Mouse (Mus musculus) common myeloid progenitor, adult 5-6 weeks (primary cell): ENCODE results near the gene Lrrc28. TPM values are rescaled to one million over a fixed set of nuclear protein-coding genes. Genes with fewer than 3 reads are reported as not detected.
A peak's percentile ranks its signal among the peaks of the same experiment; 100 is the strongest.

Experiments
- ATAC-seq: replicated peaks from 2 replicates; pipeline ENCODE4 v1.8.0; 2016; ENCODE audit warnings: low read depth, mild to moderate bottlenecking, moderate TSS enrichment, inconsistent platforms; ENCODE audit not compliant: poor library complexity, severe bottlenecking
- total RNA-seq: library from RNA; stranded (forward); fragments of 200-1000, 187-1606 nt; gene quantifications from 2 replicates; pipeline ENCODE4 v1.2.3, GENCODE M21; 2017

The Lrrc28 gene
- total RNA-seq, 1 experiment from 2014 or later, result 24.9 TPM

DNA sequence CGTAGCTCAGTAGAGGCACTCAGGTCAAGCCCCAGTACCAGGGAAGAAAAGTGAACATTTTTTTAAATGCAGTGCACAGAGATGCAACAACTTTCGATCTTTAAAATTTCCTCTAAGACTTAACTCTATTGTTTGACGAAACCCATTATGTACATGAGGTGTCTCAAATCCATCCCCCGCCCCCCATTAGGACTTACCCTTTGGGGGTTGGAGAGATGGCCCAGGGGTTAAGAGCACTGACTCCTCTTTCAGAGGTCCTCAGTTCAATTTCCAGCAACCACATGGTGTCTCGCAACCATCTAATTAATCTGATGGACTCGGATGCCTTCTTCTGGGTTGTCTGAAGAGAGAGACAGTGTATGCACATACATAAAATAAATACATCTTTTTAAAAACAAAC, 1.1 kb upstream of the Lrrc28 start:
- no peak for ATAC-seq

DNA sequence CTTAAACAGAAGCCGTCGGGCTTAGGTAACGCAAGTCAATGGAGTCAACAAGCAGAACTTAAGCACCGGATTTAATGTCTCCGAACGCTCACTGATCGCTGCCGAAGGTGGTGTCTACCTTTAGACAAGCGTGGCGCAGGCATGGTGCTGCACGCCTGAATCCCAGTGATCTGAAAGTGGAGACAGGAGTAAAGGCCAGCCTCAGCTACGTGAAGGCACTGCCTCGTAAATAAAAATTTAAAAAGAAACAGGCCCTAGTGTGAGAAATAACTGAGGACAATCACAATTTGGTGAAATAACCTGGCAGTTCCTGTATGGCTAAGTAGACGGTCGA, 580 bp upstream of the Lrrc28 start:
- ATAC-seq, result peak; percentile 27

DNA sequence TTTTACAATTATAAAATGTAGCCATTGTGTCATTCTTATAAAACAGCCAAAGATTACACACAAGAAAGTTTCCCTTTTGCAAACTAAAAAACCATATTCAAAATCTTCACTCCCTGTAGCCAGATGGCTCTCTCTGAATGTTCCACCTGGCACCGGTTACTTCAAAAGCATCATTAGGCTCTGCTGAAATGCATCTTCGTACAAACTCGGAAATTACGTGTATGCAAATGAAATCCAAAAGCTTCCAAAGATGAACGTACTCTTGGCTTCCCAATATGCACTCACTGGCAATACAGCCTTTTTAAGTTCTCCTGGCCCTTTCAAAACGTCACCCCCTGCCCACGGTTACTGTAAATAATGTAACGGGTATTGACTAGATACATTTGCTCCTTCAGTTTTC, 777 bp downstream of the Lrrc28 start:
- no peak for ATAC-seq

DNA sequence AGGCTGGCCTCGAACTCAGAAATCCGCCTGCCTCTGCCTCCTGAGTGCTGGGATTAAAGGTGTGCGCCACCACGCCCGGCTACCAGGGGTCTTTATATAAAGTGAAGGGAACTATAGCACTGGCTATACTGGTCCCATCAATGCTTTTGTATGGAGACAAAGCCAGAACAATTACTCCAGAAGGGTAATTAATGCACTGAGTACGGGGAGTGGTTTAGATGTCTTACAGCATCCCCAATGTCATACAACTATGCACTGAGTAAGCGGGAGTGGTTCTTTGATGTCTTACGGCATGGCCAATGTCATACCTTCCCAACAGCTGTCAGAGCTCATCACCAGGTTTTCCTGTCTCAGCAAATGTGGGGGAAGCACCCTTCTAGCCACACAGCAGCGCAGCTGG, 2.1 kb downstream of the Lrrc28 start:
- ATAC-seq, result no peak

DNA sequence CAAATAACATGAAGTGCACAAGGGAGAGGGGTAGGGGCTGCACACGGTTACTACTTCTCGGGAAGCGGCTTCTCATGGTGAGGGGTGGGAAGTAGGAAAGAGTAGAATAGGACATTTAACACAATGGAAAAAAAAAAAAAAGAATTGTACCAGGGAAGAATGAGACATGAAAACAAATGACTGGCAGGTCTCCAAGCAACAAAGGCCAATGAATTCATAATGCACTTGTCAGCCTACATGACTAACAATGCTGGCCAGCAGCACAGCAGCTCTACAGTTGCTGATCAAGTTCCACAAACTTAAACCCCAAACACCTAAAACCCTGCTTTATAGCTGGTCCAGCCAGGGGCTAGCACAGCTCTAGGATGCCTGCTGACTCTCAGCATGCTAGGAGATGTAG, 6.1 kb downstream of the Lrrc28 start:
- no peak for ATAC-seq

DNA sequence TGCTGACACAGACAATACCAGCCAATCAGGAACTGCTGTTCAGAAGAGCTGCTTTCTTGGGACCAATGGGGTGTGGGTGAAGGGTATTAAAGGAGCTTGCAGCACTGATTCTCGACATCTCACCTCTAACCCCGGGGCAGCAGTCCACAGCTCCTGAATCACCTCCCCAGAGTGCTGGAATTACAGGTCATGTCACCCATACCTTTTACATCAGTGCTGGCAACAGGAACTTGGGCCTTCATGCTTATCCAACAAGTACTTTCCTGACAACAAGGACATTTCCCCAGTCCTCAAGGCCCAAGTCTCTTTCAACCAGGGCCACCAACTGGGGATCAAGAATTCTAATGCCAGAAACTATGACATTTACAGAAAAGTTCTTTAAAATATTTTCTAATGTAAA, 8.9 kb downstream of the Lrrc28 start:
- no peak for ATAC-seq

DNA sequence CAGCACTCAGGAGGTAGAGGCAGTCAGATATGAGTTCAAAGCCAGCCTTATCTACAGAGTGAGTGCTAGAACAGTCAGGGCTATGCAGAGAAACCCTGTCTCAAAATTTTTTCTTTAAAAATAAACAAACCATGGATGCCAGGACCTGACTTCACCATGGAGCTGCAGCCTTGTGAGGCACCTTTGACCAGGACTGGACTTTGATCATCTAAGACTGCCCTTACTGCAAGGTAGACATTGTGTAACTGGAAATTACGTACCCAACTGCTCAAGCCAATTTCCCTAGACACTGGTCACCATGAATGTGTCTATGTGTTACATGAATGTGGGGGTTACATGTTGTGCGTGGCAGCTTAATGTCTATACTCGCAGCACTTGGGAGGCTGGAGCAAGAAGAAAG, 10.9 kb downstream of the Lrrc28 start:
- no peak for ATAC-seq

DNA sequence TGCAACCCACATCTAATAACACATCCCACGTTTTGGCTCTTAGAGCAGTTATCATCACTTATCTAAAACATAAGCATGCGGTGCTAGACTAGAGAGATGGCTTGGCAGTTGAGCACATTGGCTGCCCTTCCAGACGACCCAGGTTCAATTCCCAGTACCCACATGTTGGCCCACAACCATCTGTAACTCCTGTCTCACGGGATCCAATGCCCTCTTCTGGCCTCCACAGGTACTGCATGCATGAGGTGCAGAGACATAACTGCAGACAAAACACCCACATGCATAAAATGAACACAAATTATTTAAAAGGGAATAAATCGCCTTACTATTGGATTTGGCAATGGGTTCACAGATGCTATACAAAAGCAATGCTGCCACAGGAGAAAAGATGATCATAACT, 12.7 kb downstream of the Lrrc28 start:
- ATAC-seq, result no peak

DNA sequence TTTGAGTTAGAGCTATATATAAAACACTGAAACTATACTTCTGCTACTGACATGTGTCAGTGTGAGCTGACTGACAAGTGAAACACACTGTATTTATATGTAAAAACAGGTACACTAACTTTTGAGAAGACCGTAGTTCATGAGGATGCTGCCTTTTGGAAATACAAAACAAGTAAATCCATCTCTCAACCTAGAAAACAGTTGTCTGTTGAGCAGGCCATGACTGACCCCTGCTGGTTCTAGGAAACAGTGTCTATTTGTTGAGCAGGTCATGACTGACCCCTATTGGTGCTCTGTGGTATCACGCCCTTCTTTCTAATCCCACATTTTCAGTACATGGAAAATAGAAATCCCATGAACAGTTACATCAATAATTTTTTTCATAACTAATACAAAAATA, 14.3 kb downstream of the Lrrc28 start:
- ATAC-seq, result peak; percentile 99

DNA sequence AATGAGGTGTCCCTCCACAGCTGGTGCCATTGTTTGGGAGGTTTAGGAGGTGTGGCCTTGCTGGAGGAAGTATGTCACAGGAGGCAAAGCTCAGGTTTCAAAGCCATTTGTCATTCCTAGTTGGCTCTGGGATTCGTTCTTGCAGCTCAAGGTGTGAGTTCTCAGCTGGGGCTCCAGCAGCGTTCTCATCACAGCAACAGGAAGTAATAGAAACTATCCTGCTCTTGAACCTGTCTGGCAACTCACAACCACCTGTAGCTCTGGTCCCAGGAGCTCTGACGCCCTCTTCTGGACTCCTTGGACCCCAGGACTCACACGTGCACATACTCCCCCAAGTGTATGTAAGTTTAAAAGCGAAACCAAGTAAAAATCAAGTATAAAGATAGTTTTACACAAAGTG, 15.4 kb downstream of the Lrrc28 start:
- ATAC-seq, result no peak

DNA sequence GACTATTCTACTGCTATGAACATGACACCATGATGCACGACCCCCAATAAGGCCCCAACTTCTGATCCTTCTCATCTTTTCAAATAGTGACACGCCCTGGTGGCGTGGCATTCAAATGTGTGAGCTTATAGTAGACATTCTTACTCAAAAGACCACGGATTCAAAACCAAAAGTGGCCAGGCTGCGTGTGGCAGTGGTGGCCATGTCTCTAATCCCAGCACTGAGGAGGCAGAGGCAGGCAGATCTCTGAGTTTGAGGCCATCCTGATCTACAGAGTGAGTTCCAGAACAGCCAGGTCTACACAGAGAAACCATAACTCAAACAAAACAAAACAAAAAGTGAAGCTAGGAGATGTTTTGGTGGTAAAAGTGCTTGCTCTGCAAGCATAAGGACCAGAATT, 18.4 kb downstream of the Lrrc28 start:
- no peak for ATAC-seq

DNA sequence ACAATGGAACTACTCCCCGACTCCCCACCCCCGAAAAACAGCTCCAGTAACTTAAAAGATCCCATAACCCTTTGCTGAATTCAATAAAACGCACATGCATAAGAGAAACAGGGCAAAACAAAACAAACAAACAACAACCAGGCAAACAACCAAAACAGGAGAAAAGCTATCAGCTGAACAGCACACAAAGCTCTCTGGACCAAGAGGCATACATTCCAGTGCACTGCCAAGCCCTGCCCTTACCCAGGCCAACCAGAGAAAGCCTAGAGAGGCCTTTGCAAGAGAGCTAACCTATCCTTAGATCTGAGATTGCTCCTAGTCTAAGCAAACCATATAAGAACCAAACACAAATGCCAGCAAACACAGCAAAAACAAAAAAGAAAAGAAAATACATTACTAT, 22.9 kb downstream of the Lrrc28 start:
- no peak for ATAC-seq

DNA sequence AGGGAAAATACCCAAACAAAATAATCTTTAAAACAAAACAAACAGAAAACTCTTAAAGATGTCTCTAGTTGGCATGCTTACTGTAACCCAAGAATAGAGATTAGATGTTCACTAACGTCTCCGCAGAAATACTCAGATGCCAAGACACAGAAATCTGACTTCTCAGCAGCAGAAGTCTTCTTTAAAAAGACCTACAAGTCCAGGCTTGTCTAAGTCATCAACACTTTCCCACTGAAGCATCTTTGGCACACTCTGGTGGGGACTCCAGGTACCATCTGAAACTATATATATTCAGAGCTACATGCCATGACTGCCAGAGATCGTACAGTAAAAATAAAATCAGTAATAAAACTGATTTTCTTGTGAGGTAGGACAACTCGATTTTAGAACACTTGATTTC, 25.2 kb downstream of the Lrrc28 start:
- no peak for ATAC-seq

DNA sequence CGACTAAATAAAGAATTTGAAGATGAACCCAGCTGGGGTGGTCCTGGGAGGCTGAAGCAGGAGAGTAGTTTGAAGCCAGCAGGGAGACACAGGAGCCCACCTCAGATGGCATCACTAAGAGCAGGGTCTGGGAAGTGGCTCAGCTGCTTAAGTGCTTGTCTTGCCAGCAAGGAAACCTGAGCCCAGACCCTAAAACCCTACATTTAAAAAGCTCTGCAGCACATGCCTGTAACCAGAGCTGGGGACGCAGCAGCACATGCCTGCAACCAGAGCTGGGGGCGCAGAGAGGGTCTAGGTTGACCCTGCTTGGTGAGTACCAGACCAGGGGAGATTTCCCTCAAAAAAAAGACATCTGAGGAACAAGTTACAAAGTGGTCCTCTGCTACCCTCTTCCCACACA, 26.8 kb downstream of the Lrrc28 start:
- ATAC-seq, result no peak

DNA sequence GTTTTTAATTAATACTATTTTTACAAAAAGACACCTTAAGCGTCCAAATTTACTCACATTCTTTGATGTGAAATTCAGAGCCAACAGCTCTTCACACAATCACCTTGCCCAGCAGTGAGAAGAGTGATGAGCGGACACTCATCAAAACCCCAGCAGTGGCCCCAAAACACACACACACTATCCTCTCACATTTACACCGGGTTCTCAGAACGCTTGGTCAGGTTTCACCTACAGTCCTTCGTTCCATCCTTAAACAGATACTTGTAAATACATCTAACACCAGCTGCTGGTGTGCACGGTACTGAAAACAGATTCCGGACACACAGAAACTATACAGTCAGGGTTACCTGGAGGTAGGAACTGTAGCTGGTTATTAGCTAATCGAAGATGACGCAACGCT, 27.4 kb downstream of the Lrrc28 start:
- ATAC-seq, result no peak

DNA sequence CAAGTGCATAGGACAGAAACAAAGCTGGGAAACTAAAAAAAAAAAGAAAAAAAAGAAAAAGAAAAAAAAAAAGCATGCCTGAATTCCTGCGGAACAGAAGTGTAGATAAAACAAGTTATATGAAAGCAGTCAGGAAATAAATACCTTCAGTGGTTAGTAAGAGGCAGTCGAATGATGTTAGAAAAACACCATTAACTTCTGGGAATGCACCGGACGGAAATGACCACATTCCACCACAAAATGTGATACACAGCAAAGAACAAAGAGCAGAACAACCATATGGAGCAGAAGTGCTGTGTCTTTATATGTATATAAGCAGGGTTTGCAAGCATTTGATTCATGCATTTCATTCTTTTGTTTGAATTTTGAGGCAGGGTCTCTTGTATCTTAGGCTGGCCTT, 28.2 kb downstream of the Lrrc28 start:
- no peak for ATAC-seq

DNA sequence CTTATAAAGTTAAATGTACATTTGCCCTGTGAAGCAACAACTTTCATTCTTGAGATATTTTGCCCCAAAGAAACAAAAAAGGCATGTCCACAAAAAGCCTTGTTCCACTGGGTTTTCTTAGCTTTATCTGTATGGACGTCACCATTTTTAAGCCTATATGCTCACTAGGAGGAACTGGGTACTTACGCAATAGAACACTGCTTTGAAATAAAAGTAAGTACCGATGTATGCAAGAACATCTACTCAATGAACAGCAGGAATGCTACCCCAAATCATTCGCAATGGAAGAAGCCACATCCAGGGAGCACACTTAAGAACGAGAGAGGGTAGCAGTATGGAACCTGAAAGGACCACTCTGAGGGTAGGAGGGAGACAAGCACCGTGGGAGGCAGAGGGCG, 30.6 kb downstream of the Lrrc28 start:
- no peak for ATAC-seq

DNA sequence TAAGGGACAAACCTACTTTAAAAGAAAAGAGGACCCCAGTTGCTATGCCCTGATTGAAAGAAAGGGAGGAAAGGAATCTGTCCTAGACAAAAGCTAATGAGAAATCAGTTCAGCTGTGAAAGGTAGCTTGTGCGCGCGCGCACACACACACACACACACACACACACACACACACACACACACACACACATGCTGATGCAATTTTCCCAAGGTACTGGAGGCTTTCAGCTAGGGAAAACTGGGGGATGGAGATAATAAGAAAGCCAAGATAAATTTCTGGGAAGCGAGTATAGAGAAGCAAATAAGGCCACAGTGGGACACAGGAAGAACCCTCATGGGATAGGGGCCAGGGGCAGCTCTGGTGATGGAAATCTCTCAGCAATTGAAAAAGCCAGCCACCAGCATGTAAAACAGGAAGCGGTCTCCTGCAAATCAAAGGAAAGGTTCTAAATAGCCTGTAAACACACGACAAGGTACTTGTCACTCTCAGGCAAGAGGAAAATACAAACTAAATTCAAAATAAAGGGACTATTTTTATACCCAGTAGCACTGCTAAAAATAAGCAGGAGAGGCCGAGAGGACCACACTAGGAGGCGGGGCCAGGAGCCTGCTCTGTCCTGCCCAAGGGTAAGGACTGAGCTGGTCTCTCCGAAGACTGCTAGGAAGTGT, 31.1 kb downstream of the Lrrc28 start:
- no peak for ATAC-seq

DNA sequence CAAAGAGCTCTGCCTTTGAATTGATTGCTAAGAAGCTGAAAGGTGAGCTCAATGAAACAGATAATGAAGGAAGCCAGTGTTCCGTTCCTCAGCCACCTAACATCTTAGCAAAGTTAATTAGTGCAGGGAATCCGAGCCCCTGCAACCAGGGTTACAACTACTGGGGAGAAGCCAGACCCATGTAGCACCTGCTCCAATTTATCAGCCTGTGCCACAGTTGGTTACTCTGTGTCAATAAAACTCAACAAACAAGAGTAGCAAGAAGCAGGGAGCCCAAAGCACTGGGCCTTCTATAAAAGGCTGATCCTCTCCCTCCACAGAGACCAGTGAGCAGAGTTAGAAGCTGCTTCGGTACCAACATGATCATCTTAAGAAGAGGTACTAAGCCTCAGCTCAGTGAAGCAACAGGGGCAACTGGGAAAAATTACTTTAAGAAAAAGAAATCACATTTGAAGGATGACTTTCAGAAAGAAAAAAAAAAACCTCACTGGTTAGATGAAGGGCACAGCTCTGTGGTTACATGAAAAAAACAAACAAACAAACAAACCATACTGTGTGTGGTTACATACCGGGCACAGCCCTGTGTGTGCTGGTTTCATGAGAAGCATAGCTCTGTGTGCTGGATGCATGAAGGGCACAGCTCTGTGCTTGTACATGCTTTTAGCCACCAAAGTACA, 36.6 kb downstream of the Lrrc28 start:
- no peak for ATAC-seq

DNA sequence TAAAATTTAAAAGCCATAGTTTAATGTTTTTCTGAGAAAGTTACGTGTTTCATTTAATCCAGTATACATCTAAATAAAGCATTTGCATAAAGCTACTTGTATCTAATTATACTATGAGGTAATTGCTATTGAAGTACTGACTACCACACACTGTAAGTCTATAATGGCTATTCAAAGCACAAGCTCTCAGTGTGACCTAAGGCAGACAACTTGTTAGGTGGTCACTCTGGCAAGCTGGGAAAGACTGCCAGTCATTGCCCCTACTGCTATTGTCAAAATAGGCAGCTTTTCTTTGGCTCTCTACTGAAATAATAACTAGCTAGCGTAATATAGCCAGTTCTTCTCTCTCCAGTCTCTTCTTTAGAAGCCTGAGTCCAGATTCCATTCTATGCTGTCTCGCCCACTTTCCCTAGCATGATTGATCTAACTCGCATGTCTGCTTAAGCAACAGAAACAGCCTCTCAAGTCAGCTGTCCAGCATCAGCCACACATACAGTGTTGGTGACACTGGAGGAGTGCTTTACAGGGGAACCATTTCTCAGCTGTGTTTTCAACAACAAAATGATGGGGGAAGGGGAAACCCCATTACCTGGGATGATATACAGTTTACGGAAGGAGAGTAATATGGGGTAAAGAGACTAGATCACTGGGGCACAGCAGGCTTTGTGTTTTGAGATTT, 37.3 kb downstream of the Lrrc28 start:
- ATAC-seq, result no peak

DNA sequence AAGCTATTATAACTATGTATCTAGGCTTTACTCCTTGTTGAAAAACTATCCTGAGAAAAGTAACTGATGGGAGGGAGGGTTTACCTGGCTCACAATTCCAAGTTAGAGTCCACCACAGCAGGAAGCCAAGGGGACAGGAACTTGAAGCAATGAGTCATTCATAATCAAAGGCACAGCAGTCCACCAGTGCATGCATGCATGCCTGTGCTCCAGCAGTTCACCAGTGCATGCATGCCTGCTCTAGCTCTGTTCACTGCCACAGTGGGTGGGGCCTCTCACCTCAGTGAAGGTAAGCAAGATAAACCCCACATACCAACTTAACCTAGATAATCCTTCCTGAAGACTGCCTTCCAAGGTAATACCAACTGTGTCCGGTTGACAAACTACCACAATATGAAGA, 38.8 kb downstream of the Lrrc28 start:
- no peak for ATAC-seq

DNA sequence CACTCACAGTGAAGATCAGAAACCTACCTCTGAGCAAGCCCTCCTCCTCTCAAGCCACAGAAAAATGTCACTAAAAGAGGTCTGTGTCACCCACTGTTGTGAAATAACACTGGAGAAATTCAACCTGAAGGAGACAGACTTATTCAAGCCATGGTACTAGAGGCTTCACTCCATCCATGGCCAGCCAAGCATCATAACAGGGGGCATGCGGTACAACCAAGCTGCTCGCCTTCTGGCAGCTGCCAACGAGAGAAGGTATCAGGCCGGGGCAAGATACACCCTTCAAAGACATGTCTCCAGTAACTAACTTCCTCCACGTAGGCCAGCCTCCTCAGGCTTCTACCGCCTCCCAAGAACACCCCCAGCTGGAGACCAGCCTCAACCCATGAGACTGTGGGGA, 40.0 kb downstream of the Lrrc28 start:
- no peak for ATAC-seq
